Mouse (Mus musculus) heart, adult 2 months (tissue): ENCODE measurements around the gene Psmd3.

Experiments used
- CTCF ChIP-seq: fragments of 200-600 bp; IDR thresholded peaks from 2 replicates; pipeline ENCODE4 v1.8.1; 2022; ENCODE audit warnings: antibody characterized with exemption, mild to moderate bottlenecking, moderate library complexity
- EP300 ChIP-seq: fragments of 200-500 bp; IDR thresholded peaks from 2 replicates; pipeline ENCODE4 v1.6.1; 2011; ENCODE audit warnings: low read depth, low read length, control low read depth; ENCODE audit not compliant: insufficient read depth
- POLR2A ChIP-seq: fragments of 200-500 bp; IDR thresholded peaks from 2 replicates; pipeline ENCODE4 v1.6.1; 2011; ENCODE audit warnings: mild to moderate bottlenecking, low read depth, low read length, control low read depth; ENCODE audit not compliant: insufficient read depth

DNA sequence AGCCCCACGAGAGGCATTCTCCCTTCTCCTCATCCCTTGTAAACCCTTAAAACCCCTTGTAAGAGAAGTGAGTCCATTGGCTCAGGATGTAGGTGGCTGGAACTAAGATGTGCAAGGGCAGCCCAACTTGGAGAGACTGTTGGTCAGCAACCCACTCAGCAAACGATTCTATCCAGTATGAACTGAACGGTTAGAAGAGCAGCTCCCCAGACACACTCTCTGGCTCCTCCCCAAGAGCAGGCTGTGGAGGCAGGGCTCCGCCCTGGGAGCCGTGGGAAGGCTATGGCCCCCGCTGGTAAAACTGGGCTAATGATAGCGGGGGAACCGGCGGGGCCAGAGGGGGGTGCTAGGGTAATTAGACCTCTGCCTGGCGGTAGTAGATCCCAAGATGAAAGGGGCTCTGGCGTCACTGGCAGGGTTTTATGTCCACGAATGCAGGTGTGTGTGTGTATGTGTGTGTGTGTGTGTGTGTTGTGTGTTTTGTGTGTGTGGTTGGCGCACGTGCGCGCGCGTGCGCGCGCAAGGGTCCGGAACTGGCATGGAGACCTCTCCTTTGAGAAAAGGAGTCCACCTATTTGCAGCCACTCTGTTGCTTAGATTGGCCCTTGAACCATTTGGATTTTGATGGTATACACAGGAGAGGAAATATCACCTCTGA, 58.2 kb downstream of the Psmd3 start, which contains the start of gene Thra:
- TF ChIP-seq CTCF (0 out of 2 replicates have a peak, but pooled peaks have one; percentile 3), POLR2A (peak; percentile 75), EP300 (no peak)
